Mouse (Mus musculus) urinary bladder, postnatal 10 days (tissue): ENCODE measurements around the gene Gm28308.

Experiments used
- DNase-seq: peaks from one replicate; pipeline ENCODE4 v3.0.0; 2022; ENCODE audit warnings: low spot score

Gene Gm28308

DNA sequence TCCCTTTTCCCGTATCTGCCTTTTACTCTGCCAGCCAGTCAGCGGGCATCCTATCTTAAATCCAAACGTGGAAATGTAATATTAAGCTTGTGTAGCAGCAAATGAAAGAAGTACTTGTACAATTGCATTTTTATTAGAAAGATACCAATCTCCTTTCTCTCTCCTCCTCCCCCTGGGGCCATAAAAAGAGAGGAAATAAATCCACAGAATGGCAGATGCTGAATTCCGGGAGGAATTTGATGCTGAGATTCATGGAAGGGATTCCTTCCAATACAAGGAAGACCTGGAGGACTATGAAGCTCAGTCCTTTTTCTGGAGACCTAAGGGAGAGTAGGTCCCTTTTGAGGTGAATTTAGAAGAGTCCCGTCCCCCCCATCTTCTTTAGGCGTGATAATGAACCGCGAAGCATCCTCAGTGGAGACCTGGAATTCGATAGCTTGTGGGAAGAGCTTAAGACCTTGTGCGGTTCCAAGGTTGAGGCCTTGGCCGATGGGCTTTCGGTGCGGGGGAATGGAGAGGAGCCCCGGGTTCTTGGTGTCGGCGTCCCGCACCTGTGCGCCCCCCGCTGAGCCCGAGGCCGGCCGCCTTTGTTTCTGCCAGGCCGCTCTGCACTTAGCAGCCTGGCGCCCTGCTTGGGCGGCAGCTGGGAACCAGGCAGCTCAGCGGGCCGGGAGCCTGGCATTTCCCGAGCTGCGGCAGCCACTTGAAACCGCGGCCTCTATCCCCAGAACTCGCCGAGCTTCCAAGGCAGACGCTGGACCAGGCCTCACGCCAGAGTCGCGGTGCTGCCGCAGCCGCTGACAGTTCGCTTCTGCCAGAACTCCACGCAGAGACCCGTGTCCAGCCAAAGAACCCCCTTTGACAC, 44.7 kb downstream of the Gm28308 start:
- DNase-seq = no peak

DNA sequence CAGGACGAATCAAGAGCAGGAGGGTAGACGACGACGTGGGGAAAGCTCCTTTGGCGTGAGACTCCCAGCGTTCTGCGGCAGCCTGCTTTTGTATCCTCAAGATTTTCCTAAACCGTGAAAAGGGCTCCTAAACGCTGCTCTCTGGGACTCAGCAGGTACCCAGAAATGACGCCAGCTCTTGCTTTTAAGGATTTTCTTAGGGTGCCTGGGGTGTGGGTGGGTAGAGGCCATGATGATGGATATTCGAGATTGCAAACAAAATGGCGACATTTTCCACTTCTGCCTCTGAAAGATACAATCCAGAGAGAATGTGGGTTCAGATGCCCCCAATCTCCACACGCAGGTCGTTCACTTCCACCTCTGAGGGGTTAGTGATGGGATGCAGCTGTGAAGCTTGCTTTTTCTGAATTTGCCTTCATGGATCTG, 45.4 kb downstream of the Gm28308 start:
- no peak for DNase-seq

DNA sequence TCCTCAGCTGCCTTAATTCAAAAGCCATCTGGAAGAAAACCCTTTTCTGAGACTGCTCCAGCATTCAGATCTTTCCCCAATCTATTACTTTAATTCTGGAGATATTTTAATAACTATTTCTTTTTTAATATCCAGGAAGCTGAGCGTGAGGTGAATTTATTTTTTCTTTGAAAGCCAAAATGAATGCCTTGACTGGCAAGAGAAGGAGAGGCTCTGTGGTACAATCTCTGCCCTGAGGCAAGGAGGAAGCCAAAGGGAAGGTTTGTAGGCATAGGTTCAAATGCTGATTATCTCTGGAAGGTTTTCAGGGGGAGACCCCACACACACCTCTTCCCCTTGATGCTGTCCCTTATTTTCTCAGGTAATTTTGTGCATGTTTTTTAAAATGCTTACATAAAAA, 46.0 kb downstream of the Gm28308 start:
- no peak for DNase-seq

DNA sequence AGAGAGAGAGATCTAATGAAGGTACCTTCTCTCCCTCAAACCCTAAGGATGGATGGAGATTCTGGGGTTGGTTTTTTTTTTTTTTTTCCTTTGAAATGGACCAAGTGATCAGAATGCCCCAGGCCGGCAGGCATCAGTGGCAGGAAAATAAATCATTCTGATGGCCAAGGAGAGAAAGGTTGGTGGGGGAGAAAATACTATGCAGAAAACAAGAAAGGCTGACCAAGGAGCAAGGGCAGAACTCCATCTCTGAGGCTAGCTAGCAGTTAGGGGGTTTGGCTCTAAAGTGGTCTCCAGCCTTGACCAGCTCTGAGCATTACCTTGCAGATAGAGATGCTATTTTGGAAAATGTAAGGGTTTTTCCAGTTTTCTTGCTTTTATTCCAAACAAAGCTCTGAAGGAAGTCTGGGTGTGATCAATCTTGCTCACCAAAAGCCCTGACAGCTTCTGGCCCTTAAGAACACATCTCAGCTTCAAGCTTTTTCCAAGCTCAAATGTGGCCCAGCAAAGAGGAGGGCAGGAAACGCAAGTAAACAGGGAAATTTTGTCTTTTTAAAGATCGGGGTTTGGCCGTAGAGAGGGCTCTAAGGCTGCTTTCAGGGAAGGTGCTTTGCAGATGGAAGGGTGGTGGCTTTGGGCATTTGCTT, 46.6 kb downstream of the Gm28308 start:
- no peak for DNase-seq

DNA sequence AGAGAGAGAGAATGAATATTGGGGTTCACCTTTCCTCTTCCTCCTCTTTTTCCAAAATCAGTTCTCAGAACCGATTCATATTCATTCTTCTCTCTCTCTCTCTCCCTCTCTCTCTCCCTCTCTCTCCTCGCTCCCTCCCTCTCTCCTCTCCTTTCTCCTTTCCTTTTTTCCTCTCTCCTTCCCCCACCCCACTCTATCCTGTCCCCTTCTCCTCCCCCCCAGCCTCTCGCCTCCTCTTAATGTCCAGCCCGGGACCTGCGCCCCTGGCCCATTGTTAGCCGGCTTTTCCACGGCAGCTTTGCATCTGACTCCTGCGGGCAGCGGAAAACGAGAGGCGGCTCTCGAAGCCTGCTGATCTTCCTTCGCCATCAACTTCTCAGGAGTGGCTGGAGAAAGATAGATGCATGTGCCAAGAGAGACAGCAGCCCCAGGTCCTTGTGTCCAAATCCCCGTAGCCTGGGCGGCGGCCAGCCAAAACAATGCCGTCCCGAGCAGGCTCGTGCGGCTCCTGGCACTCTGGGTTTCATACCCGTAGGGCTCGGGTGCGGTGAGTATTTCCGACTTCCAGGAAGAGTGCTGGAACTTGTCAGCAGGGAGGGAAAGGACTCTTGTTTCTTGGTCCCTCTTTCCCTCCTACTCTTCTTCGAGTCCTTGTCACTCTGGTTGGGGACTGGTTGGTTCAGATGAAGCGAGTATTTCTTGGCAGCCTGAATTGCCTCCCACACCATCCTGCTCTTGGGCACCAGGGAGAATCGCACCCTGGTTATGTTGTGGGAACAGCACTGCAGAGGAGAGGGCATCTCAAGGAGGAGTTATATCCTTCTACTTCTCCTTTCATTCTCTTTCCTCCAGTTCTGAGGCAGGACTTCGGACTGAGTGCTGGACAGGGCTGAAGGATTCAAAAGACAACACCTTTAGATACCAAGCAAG, 47.4 kb downstream of the Gm28308 start:
- no peak for DNase-seq

DNA sequence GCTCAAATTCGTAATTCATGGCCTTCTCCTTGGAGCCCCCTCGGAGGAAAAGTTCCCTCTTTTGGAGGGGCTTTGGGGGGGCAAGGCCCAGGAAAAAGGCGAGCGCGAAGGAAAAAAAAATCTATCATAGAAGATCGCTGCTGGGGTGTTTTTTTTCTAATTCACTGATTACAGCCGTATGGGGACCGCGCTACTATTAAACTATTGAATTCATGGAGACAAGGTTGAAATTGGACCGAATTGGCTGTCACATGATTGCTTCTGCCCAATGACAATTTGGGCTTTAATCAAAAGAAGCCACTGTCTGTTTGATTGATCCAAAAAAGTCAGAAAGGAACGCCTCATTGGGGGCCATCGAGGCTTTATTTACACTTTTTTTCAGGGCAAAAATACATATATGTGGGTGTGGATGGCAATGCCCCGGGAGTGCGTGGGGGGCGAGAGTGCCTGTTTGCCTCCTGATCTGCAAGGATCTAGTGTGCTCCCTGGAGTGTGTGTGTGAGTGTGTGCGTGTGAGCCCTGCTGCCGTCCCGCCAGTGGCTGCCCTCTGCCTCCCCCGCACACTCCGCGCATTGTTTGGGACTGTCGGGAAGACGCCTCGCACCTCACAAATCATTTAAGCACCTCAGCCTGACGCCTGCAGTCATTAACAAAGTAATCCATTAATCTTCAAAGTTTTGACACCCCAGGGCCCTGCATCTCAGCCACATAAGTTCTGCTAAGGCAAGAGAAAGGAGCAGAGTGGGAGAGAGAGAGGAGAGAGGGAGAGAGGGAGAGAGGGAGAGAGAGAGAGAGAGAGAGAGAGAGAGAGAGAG, 48.3 kb downstream of the Gm28308 start, which contains the start of gene Hoxa2:
TSS of gene Hoxa2 (minus strand) at position 206 of the 815 bp plus-strand sequence.
- no peak for DNase-seq

DNA sequence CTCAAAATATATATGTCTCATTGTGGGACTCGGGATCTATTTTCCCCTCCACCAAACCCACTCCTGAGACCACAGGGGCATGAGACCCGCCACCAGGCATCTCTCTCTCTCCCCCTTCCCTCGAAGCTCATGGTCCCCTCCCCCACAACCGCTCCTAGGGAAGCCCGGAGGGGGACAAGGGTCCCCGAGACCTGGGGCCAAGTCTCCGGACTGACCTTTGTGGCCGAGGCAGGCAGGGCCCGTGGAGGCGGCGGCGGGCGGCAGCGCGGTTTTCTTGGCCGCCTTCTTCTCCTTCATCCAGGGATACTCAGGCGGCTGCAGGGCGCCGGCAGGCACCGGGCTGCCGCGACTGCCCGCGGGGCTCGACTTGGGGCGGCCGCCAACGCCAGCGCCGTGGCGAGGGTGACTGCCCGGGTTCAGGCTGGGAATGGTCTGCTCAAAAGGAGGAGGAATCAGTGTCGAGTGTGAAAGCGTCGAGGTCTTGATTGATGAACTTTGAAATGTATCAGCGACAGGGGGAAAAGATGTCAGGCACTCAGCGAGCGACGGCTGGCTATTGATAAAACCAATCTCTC, 49.0 kb downstream of the Gm28308 start:
- DNase-seq = no peak

GRCm38 (mm10) chr6:52163366-52164031, 49.6 kb downstream of the Gm28308 start:
- DNase-seq = no peak

- DNase-seq = no peak
Measured at GRCm38 (mm10) chr6:52162611-52163365, 50.4 kb downstream of the Gm28308 start.

DNA sequence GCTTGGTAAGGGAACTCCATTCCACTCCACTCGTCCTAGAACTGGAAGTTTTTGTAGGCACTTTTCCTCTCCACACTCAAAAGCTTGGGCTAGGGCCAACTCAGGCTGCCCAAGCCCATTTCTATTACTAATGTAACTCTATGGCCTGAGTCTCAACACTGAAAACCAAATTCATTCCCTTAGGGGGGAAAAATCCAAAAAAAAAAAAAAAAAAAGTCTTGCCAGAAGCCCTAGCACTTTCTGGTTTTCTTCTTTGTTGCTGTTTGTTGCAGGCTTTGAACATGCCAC, 51.1 kb downstream of the Gm28308 start:
- no peak for DNase-seq

GRCm38 (mm10) chr6:52161336-52162092, 51.6 kb downstream of the Gm28308 start:
- DNase-seq = no peak

- DNase-seq = no peak
Measured at GRCm38 (mm10) chr6:52160511-52161335, 52.4 kb downstream of the Gm28308 start.

GRCm38 (mm10) chr6:52159979-52160378, 53.2 kb downstream of the Gm28308 start:
- DNase-seq = no peak

DNA sequence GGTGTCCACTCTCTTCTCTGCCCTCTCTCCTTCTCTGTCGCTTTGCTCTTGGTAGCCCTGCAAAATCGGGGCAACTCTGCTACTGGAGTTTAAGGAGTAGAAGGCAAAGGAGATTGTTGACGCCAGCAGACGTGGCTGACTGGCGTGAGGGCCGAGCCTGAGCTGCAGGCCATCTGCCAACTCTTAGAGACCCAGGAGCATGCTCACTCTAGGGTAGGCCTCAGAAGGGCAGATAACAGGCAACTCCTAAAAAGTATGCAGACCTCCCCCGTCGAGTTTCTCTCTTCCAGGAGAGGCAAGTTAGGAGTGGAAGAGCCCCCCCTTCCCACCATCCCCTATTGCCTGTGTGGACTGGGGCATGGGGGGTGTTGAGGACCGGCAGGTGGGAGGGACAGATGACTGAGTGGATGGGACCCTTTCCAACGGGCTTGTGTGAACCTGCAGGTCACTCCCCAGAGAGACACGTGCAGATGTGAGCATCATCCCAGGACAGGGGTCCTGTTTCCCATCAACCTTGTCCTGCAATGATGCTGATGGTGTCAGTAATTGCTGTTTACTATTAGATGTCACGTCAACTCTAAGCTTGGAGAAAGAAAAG, 53.9 kb downstream of the Gm28308 start:
- no peak for DNase-seq

DNA sequence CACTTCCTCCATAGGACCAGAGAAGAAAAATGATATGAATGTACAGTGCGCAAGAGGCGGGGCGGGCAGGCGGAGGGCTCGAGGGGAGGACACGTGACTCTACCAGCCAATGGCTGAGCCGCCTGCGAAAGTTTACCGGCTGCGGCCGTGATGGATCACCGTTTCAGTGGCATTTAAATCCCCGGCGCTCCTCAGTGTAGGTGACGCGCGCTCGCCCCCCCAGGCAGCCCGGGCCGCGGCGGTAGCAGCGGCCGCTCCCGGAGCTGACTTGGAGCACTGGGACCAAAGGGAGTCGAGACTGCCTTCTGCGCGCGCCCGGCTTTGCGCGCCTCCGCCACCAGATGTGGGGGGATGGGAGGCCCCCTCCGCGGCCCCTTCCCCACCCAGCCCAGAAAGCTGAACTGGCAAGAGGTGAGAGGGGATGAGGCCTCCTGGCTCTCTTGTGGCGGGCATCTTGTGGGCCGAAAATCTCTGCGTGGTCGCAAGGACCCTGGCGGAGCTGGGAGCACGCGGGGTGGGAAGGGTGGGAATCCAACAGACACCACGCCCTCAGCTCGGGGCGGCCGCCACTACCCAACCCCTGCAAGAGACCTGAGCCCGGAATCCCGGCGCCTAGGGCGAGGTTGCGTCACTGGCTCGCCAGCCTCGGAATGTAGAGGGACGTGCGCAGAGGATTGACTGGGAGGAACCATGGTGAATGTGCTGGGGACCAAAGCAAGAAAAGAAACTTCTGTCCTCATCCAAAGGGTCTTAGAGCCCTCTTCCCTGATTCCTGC, 54.7 kb downstream of the Gm28308 start, which contains the start of gene Hoxa1:
TSS of gene Hoxa1 (minus strand) at position 42 of the 776 bp plus-strand sequence.
- no peak for DNase-seq

GRCm38 (mm10) chr6:52157466-52158275, 55.5 kb downstream of the Gm28308 start:
- DNase-seq = no peak
